ENCODE assay signal across 8 mouse cellular contexts in genomic region chr19:46014572-46015178, GRCm38 (mm10). TPM values are rescaled to one million over a fixed set of nuclear protein-coding genes. Genes with fewer than 3 reads are reported as not detected.
DNase-seq lines count a peak whose midpoint lies in the region; ATAC-seq and TF ChIP-seq lines count a peak whose summit lies in the region.

No protein-coding gene starts in this region.

- WGBS in forebrain, postnatal 0 days, result 43% methylated on average over 12 of the region's 12 CpGs
- 38% methylated on average over 12 of the region's 12 CpGs for WGBS in hindbrain, embryonic 16.5 days

- ATAC-seq in forebrain, postnatal 0 days, result peak; percentile 84
- peak; percentile 81 for ATAC-seq in hindbrain, embryonic 16.5 days

- H3K4me2 ChIP-seq in forebrain, postnatal 0 days (ENCODE audit: low read depth), result no peak overlapping the region
- no peak overlapping the region for H3K4me2 ChIP-seq in hindbrain, embryonic 16.5 days (ENCODE audit: low read length)

- no peaks in the 10 kb centered on the region for H3K36me3 ChIP-seq in forebrain, postnatal 0 days (ENCODE audit: insufficient read depth)
- H3K36me3 ChIP-seq in hindbrain, embryonic 16.5 days (ENCODE audit: control insufficient read depth, insufficient read depth, low read length), result no peaks in the 10 kb centered on the region

- peak; percentile 95 for TF ChIP-seq CTCF in forebrain, postnatal 0 days (IDR thresholded peaks at IDR 0.05; ENCODE audit: low read depth)

- H3K4me1 ChIP-seq in forebrain, postnatal 0 days (ENCODE audit: insufficient read depth), result no peaks in the 10 kb centered on the region
- H3K4me1 ChIP-seq in hindbrain, embryonic 16.5 days (ENCODE audit: control insufficient read depth, insufficient read depth, low read depth, low read length), result no peaks in the 10 kb centered on the region

- H3K27me3 ChIP-seq in forebrain, postnatal 0 days (ENCODE audit: insufficient read depth, low read length), result no peaks in the 10 kb centered on the region
- no peaks in the 10 kb centered on the region for H3K27me3 ChIP-seq in hindbrain, embryonic 16.5 days (replicated peaks; ENCODE audit: control insufficient read depth, insufficient read depth, low read length)

- H3K9ac ChIP-seq in forebrain, postnatal 0 days, result no peak overlapping the region
- no peak overlapping the region for H3K9ac ChIP-seq in hindbrain, embryonic 16.5 days (ENCODE audit: low read depth, low read length)

- no peak overlapping the region for H3K27ac ChIP-seq in forebrain, postnatal 0 days (ENCODE audit: low read depth, low read length)
- H3K27ac ChIP-seq in hindbrain, embryonic 16.5 days (ENCODE audit: low read depth, low read length), result no peak overlapping the region

- peak; percentile 98 for DNase-seq in NIH3T3 (ENCODE audit: low read depth)
- peak; percentile 80 for DNase-seq in cerebellum, adult 11-12 months
- peak; percentile 89 for DNase-seq in forebrain, postnatal 0 days
- peak; percentile 71 to 78 for DNase-seq in layer of hippocampus, postnatal 36 days
- DNase-seq in lung, postnatal 4 days, result peak; percentile 89 to 92
- DNase-seq in right cerebral cortex, adult 2 months (ENCODE audit: low spot score in 2 of 2), result peak; percentile 89 to 92
- peak; percentile 69 for DNase-seq in urinary bladder, adult 2 months (ENCODE audit: low spot score)

- no peak overlapping the region for H3K4me3 ChIP-seq in forebrain, postnatal 0 days (ENCODE audit: low read depth, low read length)
- no peak overlapping the region for H3K4me3 ChIP-seq in hindbrain, embryonic 16.5 days (ENCODE audit: low read length)

- no peaks in the 10 kb centered on the region for H3K9me3 ChIP-seq in forebrain, postnatal 0 days (ENCODE audit: low read length)
- no peaks in the 10 kb centered on the region for H3K9me3 ChIP-seq in hindbrain, embryonic 16.5 days (ENCODE audit: control insufficient read depth, low read length)

RNA-seq across cellular contexts. Expression of gene Hps6, which starts 11.4 kb away (rescaled TPM):
- total RNA-seq in forebrain, postnatal 0 days (2014; rRNA removed), result 5.3 and 7.0 TPM in 2 replicates
- 3.6 and 4.6 TPM in 2 replicates for polyA plus RNA-seq in forebrain, postnatal 0 days (2015; fragmentation: Nextera tagmentation; extraction: Ambion mirVana)
- 6.1 and 7.2 TPM in 2 replicates for polyA plus RNA-seq in hindbrain, embryonic 16.5 days (2015; fragmentation: Nextera tagmentation; extraction: Ambion mirVana)
- 1 to 10 TPM; 5.7 to 7.3 TPM for total RNA-seq in layer of hippocampus, postnatal 36 days (2021)
- polyA plus RNA-seq in urinary bladder, adult 2 months (2012; rRNA removed), result 6.6 and 6.7 TPM in 2 replicates

RNA-seq across cellular contexts. Expression of gene Armh3, which starts 16.4 kb away (rescaled TPM):
- 17.5 and 22.5 TPM in 2 replicates for total RNA-seq in forebrain, postnatal 0 days (2014; rRNA removed)
- polyA plus RNA-seq in forebrain, postnatal 0 days (2015; fragmentation: Nextera tagmentation; extraction: Ambion mirVana), result 18.7 and 20.9 TPM in 2 replicates
- polyA plus RNA-seq in hindbrain, embryonic 16.5 days (2015; fragmentation: Nextera tagmentation; extraction: Ambion mirVana), result 21.4 and 22.6 TPM in 2 replicates
- total RNA-seq in layer of hippocampus, postnatal 36 days (2021), result 10 to 100 TPM; 20.3 to 22.4 TPM
- polyA plus RNA-seq in urinary bladder, adult 2 months (2012; rRNA removed), result 11.1 and 12.6 TPM in 2 replicates

RNA-seq across cellular contexts. Expression of gene Pprc1, which starts 30.0 kb away (rescaled TPM):
- total RNA-seq in forebrain, postnatal 0 days (2014; rRNA removed), result 10.6 and 11.2 TPM in 2 replicates
- polyA plus RNA-seq in forebrain, postnatal 0 days (2015; fragmentation: Nextera tagmentation; extraction: Ambion mirVana), result 9.0 and 11.3 TPM in 2 replicates
- 15.4 and 22.5 TPM in 2 replicates for polyA plus RNA-seq in hindbrain, embryonic 16.5 days (2015; fragmentation: Nextera tagmentation; extraction: Ambion mirVana)
- total RNA-seq in layer of hippocampus, postnatal 36 days (2021), result 10 to 100 TPM; 29.7 to 30.9 TPM
- 15.4 and 17.9 TPM in 2 replicates for polyA plus RNA-seq in urinary bladder, adult 2 months (2012; rRNA removed)

RNA-seq across cellular contexts. Expression of gene Ldb1, which starts 30.3 kb away (rescaled TPM):
- 140 and 162 TPM in 2 replicates for total RNA-seq in forebrain, postnatal 0 days (2014; rRNA removed)
- polyA plus RNA-seq in forebrain, postnatal 0 days (2015; fragmentation: Nextera tagmentation; extraction: Ambion mirVana), result 82.6 and 90.4 TPM in 2 replicates
- 50.6 and 88.5 TPM in 2 replicates for polyA plus RNA-seq in hindbrain, embryonic 16.5 days (2015; fragmentation: Nextera tagmentation; extraction: Ambion mirVana)
- total RNA-seq in layer of hippocampus, postnatal 36 days (2021), result 100 to 1,000 TPM; 107 to 114 TPM
- polyA plus RNA-seq in urinary bladder, adult 2 months (2012; rRNA removed), result 222 and 238 TPM in 2 replicates
